Mouse (Mus musculus): ENCODE data around the gene Ccdc80.

Gene Ccdc80

GRCm38 (mm10) chr16:45093137-45093731 lies at the start of gene Ccdc80:
Gene Ccdc80 (plus strand): TSS chr16:45093402.
- DNase-seq = peak; percentile 50 to 66

- DNase-seq = no peak
These were observed 48.4 kb upstream of the Ccdc80 start for GRCm38 (mm10) chr16:45044844-45045243.

GRCm38 (mm10) chr16:45057222-45057621 lies 36.0 kb upstream of the Ccdc80 start:
- no peak for DNase-seq

GRCm38 (mm10) chr16:45057922-45058321 lies 35.3 kb upstream of the Ccdc80 start:
- no peak for DNase-seq

GRCm38 (mm10) chr16:45061140-45061539 lies 32.1 kb upstream of the Ccdc80 start:
- peak in 1 of 2 experiments; percentile 5 for DNase-seq

GRCm38 (mm10) chr16:45070383-45071083 lies 22.7 kb upstream of the Ccdc80 start:
- peak; percentile 30 to 56 for DNase-seq

- no peak for DNase-seq
These were observed 21.8 kb upstream of the Ccdc80 start for GRCm38 (mm10) chr16:45071424-45071823.

GRCm38 (mm10) chr16:45077517-45078080 lies 15.6 kb upstream of the Ccdc80 start:
- no peak for DNase-seq

GRCm38 (mm10) chr16:45079322-45079721 lies 13.9 kb upstream of the Ccdc80 start:
- DNase-seq = no peak

GRCm38 (mm10) chr16:45088842-45089241 lies 4.4 kb upstream of the Ccdc80 start:
- no peak for DNase-seq

GRCm38 (mm10) chr16:45090005-45090404 lies 3.2 kb upstream of the Ccdc80 start:
- peak; percentile 84 to 89 for DNase-seq

GRCm38 (mm10) chr16:45094136-45094756 lies 1.0 kb downstream of the Ccdc80 start:
- DNase-seq = peak; percentile 39 to 47

GRCm38 (mm10) chr16:45095030-45095429 lies 1.8 kb downstream of the Ccdc80 start:
- peak in 1 of 2 experiments; percentile 9 for DNase-seq

GRCm38 (mm10) chr16:45095561-45096482 lies 2.6 kb downstream of the Ccdc80 start:
- DNase-seq = peak; percentile 15 to 17

GRCm38 (mm10) chr16:45097467-45097866 lies 4.3 kb downstream of the Ccdc80 start:
- DNase-seq = no peak

GRCm38 (mm10) chr16:45098186-45098885 lies 5.1 kb downstream of the Ccdc80 start:
- peak in 1 of 2 experiments; percentile 28 for DNase-seq

- no peak for DNase-seq
These were observed 5.6 kb downstream of the Ccdc80 start for GRCm38 (mm10) chr16:45098886-45099210.

- no peak for DNase-seq
These were observed 7.7 kb downstream of the Ccdc80 start for GRCm38 (mm10) chr16:45100892-45101291.

GRCm38 (mm10) chr16:45104993-45105392 lies 11.8 kb downstream of the Ccdc80 start:
- DNase-seq = no peak

GRCm38 (mm10) chr16:45108203-45108878 lies 15.1 kb downstream of the Ccdc80 start:
- no peak for DNase-seq

- peak; percentile 37 to 63 for DNase-seq
These were observed 17.3 kb downstream of the Ccdc80 start for GRCm38 (mm10) chr16:45110498-45110897.

Measured in kidney, postnatal 4 days (tissue).